Mouse (Mus musculus) E14TG2a.4 (cell line): ENCODE results near the gene Frem2.

Experiments used
- CTCF ChIP-seq: conservative IDR thresholded peaks from 2 replicates; pipeline ENCODE4 v1.5.1; 2014; ENCODE audit warnings: low read length
- NANOG ChIP-seq: IDR thresholded peaks from 2 replicates; pipeline ENCODE4 v1.6.1; 2014; ENCODE audit warnings: borderline replicate concordance, low read length, mixed read lengths

- TF ChIP-seq CTCF (no peak), NANOG (no peak)
Observed at GRCm38 (mm10) chr3:53583248-53583647, 73.9 kb downstream of the Frem2 start.
